Mouse (Mus musculus) ES-E14 (cell line): ENCODE results near the gene Trem3.

Experiments used
- CHD2 ChIP-seq: IDR thresholded peaks from 2 replicates; pipeline ENCODE4 v1.6.1; 2014; ENCODE audit warnings: mild to moderate bottlenecking, low read depth, low read length, inconsistent platforms
- HCFC1 ChIP-seq: IDR thresholded peaks from 2 replicates; pipeline ENCODE4 v1.6.1; 2012; ENCODE audit warnings: low read length, inconsistent platforms, borderline replicate concordance; ENCODE audit not compliant: insufficient read depth
- MAFK ChIP-seq: IDR thresholded peaks from 2 replicates; pipeline ENCODE4 v1.6.1; 2014; ENCODE audit warnings: mild to moderate bottlenecking, low read depth, low read length, inconsistent platforms; ENCODE audit not compliant: insufficient read depth
- ZC3H11A ChIP-seq: IDR thresholded peaks from 2 replicates; pipeline ENCODE4 v1.6.1; 2012; ENCODE audit warnings: low read depth, mild to moderate bottlenecking, inconsistent platforms, low read length, borderline replicate concordance
- ZNF384 ChIP-seq: IDR thresholded peaks from 2 replicates; pipeline ENCODE4 v1.6.1; 2012; ENCODE audit warnings: low read depth, low read length, inconsistent platforms

DNA sequence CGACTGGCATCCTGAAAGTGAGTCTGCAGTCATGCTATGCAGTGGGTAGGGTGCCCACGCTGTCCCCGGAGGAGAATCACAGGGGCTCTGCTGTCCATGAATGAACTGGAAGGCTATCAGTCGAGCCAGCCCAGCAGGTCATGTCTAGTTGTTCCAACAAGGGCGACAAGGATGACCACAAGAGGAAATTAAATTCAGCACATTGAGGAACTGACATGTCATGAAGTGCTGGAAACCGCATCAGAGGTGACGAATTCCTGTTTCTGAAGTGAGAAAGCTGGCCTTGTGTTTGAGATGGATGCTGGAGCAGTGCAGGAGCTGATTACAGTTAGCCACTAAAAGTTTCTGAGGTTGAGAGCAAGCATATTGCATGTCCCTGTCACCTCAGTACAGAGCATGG lies 16.9 kb upstream of the Trem3 start:
- no peak for TF ChIP-seq HCFC1
- TF ChIP-seq ZC3H11A = no peak
- TF ChIP-seq ZNF384 = no peak
- TF ChIP-seq CHD2 = no peak
- no peak for TF ChIP-seq MAFK
